Comparison of ENCODE assay signal across 11 mouse cellular contexts in genomic region chr6:36903159-36903794, GRCm38 (mm10).
DNase-seq lines count a peak whose midpoint lies in the region; ATAC-seq and TF ChIP-seq lines count a peak whose summit lies in the region.
"Had no signal": no experiment of that assay in that cellular context is flagged by ENCODE, and none has a peak within 500 bp of the region (broad histone marks: within the 10 kb centered on the region; RNA-seq: fewer than 3 reads in every experiment).

No protein-coding gene starts in this region.

- H3K9ac ChIP-seq in intestine, embryonic 14.5 days (ENCODE audit: low read length) = no peak overlapping the region
- H3K9ac ChIP-seq in intestine, embryonic 15.5 days = no peak overlapping the region
- no peak overlapping the region for H3K9ac ChIP-seq in forebrain, embryonic 11.5 days (ENCODE audit: low read length)
- no peak overlapping the region for H3K9ac ChIP-seq in limb, embryonic 14.5 days (ENCODE audit: low read depth, low read length, severe bottlenecking)
- H3K9ac ChIP-seq: limb, embryonic 15.5 days had no signal

- no peak overlapping the region for H3K27ac ChIP-seq in intestine, embryonic 14.5 days (ENCODE audit: low read depth)
- H3K27ac ChIP-seq in intestine, embryonic 15.5 days = no peak overlapping the region
- no peak overlapping the region; the same call in 1 of the 2 replicates for H3K27ac ChIP-seq in forebrain, embryonic 11.5 days (ENCODE audit: low read depth, low read length)
- H3K27ac ChIP-seq in limb, embryonic 14.5 days (replicated peaks; ENCODE audit: low read depth, low read length) = no peak overlapping the region
- peak overlapping the region; percentile 69 for H3K27ac ChIP-seq in olfactory bulb, adult 2 months (ENCODE audit: insufficient read depth, low read depth, low read length)
- no peak overlapping the region for H3K27ac ChIP-seq in gastrocnemius, adult 2 months
- H3K27ac ChIP-seq: limb, embryonic 15.5 days; macrophage had no signal

- H3K27me3 ChIP-seq in intestine, embryonic 14.5 days (replicated peaks; ENCODE audit: control insufficient read depth, insufficient read depth, low read length) = no peaks in the 10 kb centered on the region
- H3K27me3 ChIP-seq in intestine, embryonic 15.5 days (replicated peaks) = no peaks in the 10 kb centered on the region
- no peaks in the 10 kb centered on the region for H3K27me3 ChIP-seq in forebrain, embryonic 11.5 days (ENCODE audit: control insufficient read depth, insufficient read depth, low read length)
- H3K27me3 ChIP-seq in limb, embryonic 14.5 days (ENCODE audit: control insufficient read depth, insufficient read depth, low read length) = no peaks in the 10 kb centered on the region
- H3K27me3 ChIP-seq: CH12.LX; limb, embryonic 15.5 days had no signal

- H3K4me3 ChIP-seq in intestine, embryonic 14.5 days (ENCODE audit: low read depth, low read length) = no peak overlapping the region
- H3K4me3 ChIP-seq in intestine, embryonic 15.5 days (replicated peaks) = no peak overlapping the region
- no peak overlapping the region for H3K4me3 ChIP-seq in forebrain, embryonic 11.5 days (ENCODE audit: low read depth, low read length)
- H3K4me3 ChIP-seq in limb, embryonic 14.5 days (replicated peaks; ENCODE audit: low read length) = no peak overlapping the region
- no peak overlapping the region for H3K4me3 ChIP-seq in olfactory bulb, adult 2 months (ENCODE audit: insufficient read depth, low read depth, low read length)
- H3K4me3 ChIP-seq in gastrocnemius, adult 2 months = no peak overlapping the region
- H3K4me3 ChIP-seq: limb, embryonic 15.5 days had no signal

- peaks cover 5% of the 10 kb centered on the region; the same call in 1 of the 2 replicates for H3K4me1 ChIP-seq in intestine, embryonic 14.5 days (replicated peaks; ENCODE audit: control insufficient read depth, insufficient read depth, low read length)
- 0 out of 2 replicates have a peak, but pooled peaks cover 3% of the 10 kb centered on the region for H3K4me1 ChIP-seq in intestine, embryonic 15.5 days (replicated peaks)
- peaks cover 6% of the 10 kb centered on the region for H3K4me1 ChIP-seq in forebrain, embryonic 11.5 days (replicated peaks; ENCODE audit: control insufficient read depth, insufficient read depth, low read length)
- H3K4me1 ChIP-seq in limb, embryonic 14.5 days (ENCODE audit: control insufficient read depth, insufficient read depth, low read length) = peaks cover 3% of the 10 kb centered on the region; the same call in 1 of the 2 replicates
- H3K4me1 ChIP-seq in olfactory bulb, adult 2 months (ENCODE audit: control insufficient read depth, insufficient read depth, low read length) = 0 out of 2 replicates have a peak, but pooled peaks cover 2% of the 10 kb centered on the region

- no peaks in the 10 kb centered on the region for H3K36me3 ChIP-seq in intestine, embryonic 14.5 days (ENCODE audit: control insufficient read depth, insufficient read depth, low read length)
- H3K36me3 ChIP-seq in intestine, embryonic 15.5 days = no peaks in the 10 kb centered on the region
- no peaks in the 10 kb centered on the region for H3K36me3 ChIP-seq in forebrain, embryonic 11.5 days (ENCODE audit: control insufficient read depth, insufficient read depth, low read length)
- no peaks in the 10 kb centered on the region for H3K36me3 ChIP-seq in limb, embryonic 14.5 days (ENCODE audit: control insufficient read depth, insufficient read depth, low read length)
- H3K36me3 ChIP-seq: limb, embryonic 15.5 days had no signal

- TF ChIP-seq CTCF in olfactory bulb, adult 2 months (IDR thresholded peaks at IDR 0.05; ENCODE audit: insufficient read depth, low read depth, low read length) = no peak
- TF ChIP-seq CTCF in gastrocnemius, adult 2 months (IDR thresholded peaks at IDR 0.05) = no peak

- no peaks in the 10 kb centered on the region for H3K9me3 ChIP-seq in intestine, embryonic 14.5 days (ENCODE audit: control insufficient read depth, low read length)
- no peaks in the 10 kb centered on the region for H3K9me3 ChIP-seq in intestine, embryonic 15.5 days
- H3K9me3 ChIP-seq in forebrain, embryonic 11.5 days (ENCODE audit: control insufficient read depth, low read length) = no peaks in the 10 kb centered on the region
- no peaks in the 10 kb centered on the region for H3K9me3 ChIP-seq in limb, embryonic 14.5 days (ENCODE audit: control insufficient read depth, low read length)
- H3K9me3 ChIP-seq: limb, embryonic 15.5 days had no signal

- 36% methylated on average over 8 of the region's 8 CpGs for WGBS in intestine, embryonic 14.5 days
- 36% methylated on average over 8 of the region's 8 CpGs for WGBS in intestine, embryonic 15.5 days
- WGBS in forebrain, embryonic 11.5 days = 7% methylated on average over 8 of the region's 8 CpGs
- WGBS in limb, embryonic 14.5 days = 34% methylated on average over 8 of the region's 8 CpGs
- WGBS in olfactory bulb, adult 2 months = 31% methylated on average over 8 of the region's 8 CpGs

- intact Hi-C loops in gastrocnemius, adult 2 months (cut with DNase I) = loop anchor here (2.0 kb wide), 1 partner anchor 212 kb away; no protein-coding TSS in a partner anchor

- ATAC-seq in intestine, embryonic 14.5 days (replicated peaks; ENCODE audit: low FRiP score, low TSS enrichment, low read depth) = no peak
- ATAC-seq in intestine, embryonic 15.5 days = no peak
- peak; percentile 57; the same call in 1 of the 2 replicates for ATAC-seq in forebrain, embryonic 11.5 days (replicated peaks; ENCODE audit: low FRiP score)
- ATAC-seq in limb, embryonic 14.5 days (ENCODE audit: low FRiP score, low read depth) = 0 out of 2 replicates have a peak, but pooled peaks have one; percentile 34

- no peak for TF ChIP-seq POLR2A in limb, embryonic 14.5 days (IDR thresholded peaks at IDR 0.05; ENCODE audit: borderline replicate concordance, extremely low read depth, insufficient read depth, insufficient read length)
- TF ChIP-seq POLR2A in olfactory bulb, adult 2 months (IDR thresholded peaks at IDR 0.05; ENCODE audit: insufficient read depth, low read depth, low read length) = no peak

- H3K4me2 ChIP-seq in intestine, embryonic 14.5 days (ENCODE audit: low read length) = no peak overlapping the region
- no peak overlapping the region for H3K4me2 ChIP-seq in intestine, embryonic 15.5 days (replicated peaks)
- H3K4me2 ChIP-seq in forebrain, embryonic 11.5 days (ENCODE audit: low read depth, low read length, severe bottlenecking) = 0 out of 2 replicates have a peak overlapping the region, but pooled peaks have one; percentile 15
- no peak overlapping the region for H3K4me2 ChIP-seq in limb, embryonic 14.5 days (replicated peaks; ENCODE audit: low read depth, low read length, severe bottlenecking)
- H3K4me2 ChIP-seq: limb, embryonic 15.5 days had no signal

- DNase-seq in intestine, embryonic 14.5 days (ENCODE audit: low spot score) = peak; percentile 58
- peak; percentile 56 for DNase-seq in forebrain, embryonic 11.5 days (ENCODE audit: low spot score)
- no peak for DNase-seq in limb, embryonic 14.5 days (ENCODE audit: low spot score)
- no peak for DNase-seq in gastrocnemius, adult 2 months
- DNase-seq in gastrocnemius, adult 8-10 months (ENCODE audit: low spot score in 2 of 2) = no peak
- DNase-seq in cerebellum, postnatal 4 days (ENCODE audit: low spot score in 2 of 2) = no peak

Comparison
In these comparisons a context has a peak if more than half of its experiments do, and no peak if none do; other contexts are left out.
1. ATAC-seq: peak in forebrain, embryonic 11.5 days (single experiment) and limb, embryonic 14.5 days (single experiment); none in intestine, embryonic 14.5 days (single experiment) and intestine, embryonic 15.5 days (single experiment).
2. DNase-seq: peak in intestine, embryonic 14.5 days (single experiment) and forebrain, embryonic 11.5 days (single experiment); none in limb, embryonic 14.5 days (single experiment), gastrocnemius, adult 2 months (single experiment), gastrocnemius, adult 8-10 months (0 of 2) and cerebellum, postnatal 4 days (0 of 2).